Mouse (Mus musculus) CH12.LX (cell line): ENCODE measurements around the gene Ube2s. TPM values are rescaled to one million over a fixed set of nuclear protein-coding genes. Genes with fewer than 3 reads are reported as not detected.
"Not testable (repeated sequence)": the region's sequence is repeated elsewhere in the genome, so short reads cannot be mapped to it uniquely, and the experiment has no call there.

Source experiments
- DNase-seq: peaks from one replicate; pipeline ENCODE4 v3.0.0-alpha.2; 2013; ENCODE audit errors: extremely low read depth
- H3K27ac ChIP-seq: 2 replicates; pipeline ENCODE4 v1.5.1; 2012; ENCODE audit warnings: low read depth, mild to moderate bottlenecking, control low read depth, moderate library complexity; ENCODE audit not compliant: insufficient read depth
- H3K27me3 ChIP-seq: replicated peaks from 2 replicates; pipeline ENCODE3; 2012; ENCODE audit warnings: inconsistent platforms
- H3K36me3 ChIP-seq, 2 experiments: replicated peaks in 1 of 2; 2 replicates each; pipeline versions ENCODE3 to v1.6.1; 2012; ENCODE audit warnings: inconsistent platforms in 1 of 2, low read length in 1 of 2, mild to moderate bottlenecking in 1 of 2, mixed read lengths in 1 of 2, moderate library complexity in 1 of 2; ENCODE audit not compliant: control insufficient read depth in 1 of 2, insufficient read depth in 1 of 2
- H3K4me1 ChIP-seq, 2 experiments: 2 replicates each; pipeline ENCODE4 v1.6.1; 2012; ENCODE audit warnings: inconsistent platforms in 1 of 2, moderate library complexity in 1 of 2; ENCODE audit not compliant: insufficient read depth in 2 of 2, control insufficient read depth in 1 of 2
- H3K4me2 ChIP-seq: 2 replicates; pipeline ENCODE4 v1.6.1; 2012; ENCODE audit warnings: low read depth, mild to moderate bottlenecking, control low read depth; ENCODE audit not compliant: poor library complexity, insufficient read depth, severe bottlenecking
- H3K4me3 ChIP-seq, 3 experiments: fragments of 150-350 bp in 1 of 3; sonication (generic) in 1 of 3; replicated peaks in 1 of 3; 2 replicates each; pipeline versions ENCODE3 to v1.5.1; 2011 to 2012; ENCODE audit warnings: low read depth in 2 of 3, low read length in 2 of 3, mild to moderate bottlenecking in 2 of 3, moderate library complexity in 2 of 3, control low read depth in 1 of 3, improper control_type of control experiment in 1 of 3, inconsistent platforms in 1 of 3, mixed read lengths in 1 of 3; ENCODE audit not compliant: poor library complexity in 1 of 3
- H3K79me2 ChIP-seq: replicated peaks from 2 replicates; pipeline ENCODE4 v1.6.1; 2012; ENCODE audit warnings: mild to moderate bottlenecking, moderate library complexity; ENCODE audit not compliant: control insufficient read depth, poor library complexity, insufficient read depth, severe bottlenecking; ENCODE audit errors: extremely low read depth
- H3K9ac ChIP-seq: 2 replicates; pipeline ENCODE4 v1.6.1; 2012; ENCODE audit warnings: low read depth, mild to moderate bottlenecking, control low read depth, moderate library complexity; ENCODE audit not compliant: insufficient read depth
- H3K9me3 ChIP-seq: replicated peaks from 2 replicates; pipeline ENCODE3; 2012; ENCODE audit warnings: low read length, inconsistent platforms, mixed read lengths
- CHD2 ChIP-seq: IDR thresholded peaks from 2 replicates; pipeline ENCODE4 v1.6.1; 2011; ENCODE audit warnings: low read length, improper control_type of control experiment
- CTCF ChIP-seq, 2 experiments: IDR thresholded peaks in 1 of 2; conservative IDR thresholded peaks in 1 of 2; 2 replicates each; pipeline ENCODE4 v1.5.1; 2011 to 2012; ENCODE audit warnings: low read depth in 2 of 2, low read length in 2 of 2, improper control_type of control experiment in 1 of 2, inconsistent platforms in 1 of 2, mild to moderate bottlenecking in 1 of 2, moderate library complexity in 1 of 2
- E2F4 ChIP-seq: IDR thresholded peaks from 2 replicates; pipeline ENCODE4 v1.6.1; 2011; ENCODE audit warnings: low read depth, low read length, improper control_type of control experiment; ENCODE audit not compliant: insufficient replicate concordance
- ELF1 ChIP-seq: IDR thresholded peaks from 2 replicates; pipeline ENCODE4 v1.6.1; 2014; ENCODE audit warnings: low read depth, mild to moderate bottlenecking, inconsistent platforms, low read length, improper control_type of control experiment
- ETS1 ChIP-seq: conservative IDR thresholded peaks from 2 replicates; pipeline ENCODE4 v1.6.1; 2012; ENCODE audit warnings: low read depth, mild to moderate bottlenecking, inconsistent platforms, low read length, improper control_type of control experiment, moderate library complexity
- GABPA ChIP-seq: IDR thresholded peaks from 2 replicates; pipeline ENCODE4 v1.6.1; 2012; ENCODE audit warnings: low read depth, low read length, improper control_type of control experiment, inconsistent platforms; ENCODE audit not compliant: insufficient replicate concordance
- HCFC1 ChIP-seq: IDR thresholded peaks from 2 replicates; pipeline ENCODE4 v1.6.1; 2012; ENCODE audit warnings: low read depth, mild to moderate bottlenecking, inconsistent platforms, low read length, improper control_type of control experiment
- IRF4 ChIP-seq: IDR thresholded peaks from 2 replicates; pipeline ENCODE4 v1.6.1; 2014; ENCODE audit warnings: low read depth, mild to moderate bottlenecking, inconsistent platforms, low read length, improper control_type of control experiment
- JUN ChIP-seq: IDR thresholded peaks from 2 replicates; pipeline ENCODE4 v1.6.1; 2011; ENCODE audit warnings: low read depth, mild to moderate bottlenecking, low read length, improper control_type of control experiment, moderate library complexity; ENCODE audit not compliant: insufficient read depth
- KAT2A ChIP-seq: IDR thresholded peaks from 2 replicates; pipeline ENCODE4 v1.6.1; 2012; ENCODE audit warnings: low read length, improper control_type of control experiment, inconsistent platforms; ENCODE audit not compliant: insufficient replicate concordance
- MAX ChIP-seq: IDR thresholded peaks from 2 replicates; pipeline ENCODE4 v1.6.1; 2011; ENCODE audit warnings: low read length, improper control_type of control experiment
- MAZ ChIP-seq: IDR thresholded peaks from 2 replicates; pipeline ENCODE4 v1.6.1; 2012; ENCODE audit warnings: low read depth, mild to moderate bottlenecking, inconsistent platforms, low read length, improper control_type of control experiment, moderate library complexity
- MXI1 ChIP-seq: IDR thresholded peaks from 2 replicates; pipeline ENCODE4 v1.6.1; 2011; ENCODE audit warnings: mild to moderate bottlenecking, low read depth, low read length, improper control_type of control experiment
- MYC ChIP-seq: IDR thresholded peaks from 2 replicates; pipeline ENCODE4 v1.6.1; 2011; ENCODE audit warnings: low read depth, mild to moderate bottlenecking, improper control_type of control experiment, low read length
- NELFE ChIP-seq: IDR thresholded peaks from 2 replicates; pipeline ENCODE4 v1.6.1; 2011; ENCODE audit warnings: low read depth, low read length, improper control_type of control experiment
- PAX5 ChIP-seq: IDR thresholded peaks from 2 replicates; pipeline ENCODE4 v1.6.1; 2012; ENCODE audit warnings: low read length, inconsistent platforms, mixed read lengths
- POLR2AphosphoS2 ChIP-seq: IDR thresholded peaks from 2 replicates; pipeline ENCODE4 v1.6.1; 2011; ENCODE audit warnings: low read depth, low read length, improper control_type of control experiment
- RCOR1 ChIP-seq: conservative IDR thresholded peaks from 2 replicates; pipeline ENCODE4 v1.6.1; 2012; ENCODE audit warnings: low read depth, mild to moderate bottlenecking, inconsistent platforms, low read length, improper control_type of control experiment
- SMC3 ChIP-seq: IDR thresholded peaks from 2 replicates; pipeline ENCODE4 v1.6.1; 2011; ENCODE audit warnings: low read depth, low read length, improper control_type of control experiment
- TBP ChIP-seq: conservative IDR thresholded peaks from 2 replicates; pipeline ENCODE4 v1.6.1; 2011; ENCODE audit warnings: low read depth, low read length, improper control_type of control experiment
- USF2 ChIP-seq: conservative IDR thresholded peaks from 2 replicates; pipeline ENCODE4 v1.6.1; 2011; ENCODE audit warnings: low read depth, low read length, improper control_type of control experiment
- ZC3H11A ChIP-seq: IDR thresholded peaks from 2 replicates; pipeline ENCODE4 v1.6.1; 2012; ENCODE audit warnings: low read depth, mild to moderate bottlenecking, inconsistent platforms, low read length, improper control_type of control experiment
- ZKSCAN1 ChIP-seq: IDR thresholded peaks from 2 replicates; pipeline ENCODE4 v1.6.1; 2012; ENCODE audit warnings: low read depth, inconsistent platforms, low read length, improper control_type of control experiment, borderline replicate concordance
- ZMIZ1 ChIP-seq: IDR thresholded peaks from 2 replicates; pipeline ENCODE4 v1.6.1; 2012; ENCODE audit warnings: low read depth, mild to moderate bottlenecking, inconsistent platforms, low read length, improper control_type of control experiment
- dilution Hi-C: fragments of 300-500 bp; cut with MboI; formaldehyde crosslinking; loops from 2 replicates; pipeline ENCODE4 v1.14.3; 2020; ENCODE audit warnings: low sequenced_read_pairs; ENCODE audit not compliant: extremely low pct_unique_long_range_greater_than_20kb, extremely low pct_ligation_motif_present
- in situ Hi-C: fragments of 300-500 bp; cut with MboI; formaldehyde crosslinking; loops from 3 replicates; pipeline ENCODE4 v1.14.3; 2019; ENCODE audit warnings: low sequenced_read_pairs, low pct_ligation_motif_present, low pct_unique_long_range_greater_than_20kb, mixed read lengths
- polyA plus RNA-seq: library from polyadenylated mRNA; unstranded; fragments of >175 nt; gene quantifications from 2 replicates; pipeline ENCODE4 v1.2.1, GENCODE M21; 2012; ENCODE audit warnings: low read depth; ENCODE audit not compliant: insufficient read length
- total RNA-seq, 2 experiments: library from RNA; depleted of rRNA; stranded (reverse); fragments of 300-350 nt in 1 of 2; fragments of >200 nt in 1 of 2; gene quantifications; 2 replicates each; pipeline ENCODE4 v1.2.3; 2012 to 2014

Gene Ube2s
- total and polyA plus RNA-seq, 3 experiments, result 238 to 825 (median 392) TPM

DNA sequence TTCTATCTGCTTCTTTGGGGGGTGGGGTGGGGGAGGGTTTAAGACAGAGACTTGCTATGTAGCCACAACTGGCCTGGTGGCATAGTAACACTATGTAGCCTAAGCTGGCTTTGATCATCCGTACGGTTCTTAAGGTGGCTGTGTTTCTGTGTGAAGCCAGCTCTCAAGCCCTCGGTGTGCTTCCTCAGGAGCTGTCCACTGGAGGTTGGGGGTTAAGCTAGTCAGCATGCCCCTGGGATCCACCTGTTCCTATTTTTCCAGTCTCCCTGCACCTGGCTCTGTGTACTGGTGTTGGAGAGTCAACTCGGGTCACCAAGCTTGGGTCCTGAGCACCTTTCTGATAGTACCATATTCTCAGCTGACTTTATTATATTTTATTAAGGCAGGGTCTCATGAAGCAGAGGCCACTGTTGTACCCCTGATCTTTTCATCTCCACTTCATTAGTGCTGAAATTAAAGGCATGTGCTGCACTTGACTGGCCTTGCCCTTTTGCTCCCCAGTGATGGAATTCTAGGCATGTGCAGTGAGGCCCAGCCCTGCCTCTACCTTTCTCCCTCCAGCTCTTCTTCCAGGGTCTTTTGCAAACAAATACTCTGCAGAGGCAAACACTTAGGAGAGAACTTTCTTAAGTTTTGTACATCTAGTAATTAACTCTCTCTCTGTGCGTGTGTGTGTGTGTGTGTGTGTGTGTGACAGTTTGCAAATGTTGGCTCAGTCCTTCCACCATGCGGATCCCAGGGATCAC is 9.9 kb upstream of the Ube2s start:
- peaks cover 19% of the 10 kb centered on the region for H3K27me3 ChIP-seq
- no peak overlapping the region for H3K4me3 ChIP-seq
- no peaks in the 10 kb centered on the region for H3K9me3 ChIP-seq
- H3K27ac ChIP-seq, result no peak overlapping the region
- dilution Hi-C loops (no loop called here), in situ Hi-C loops (no loop called here)
- H3K4me1 ChIP-seq, result peaks cover 0 to 7% of the 10 kb centered on the region in 2 experiments; a peak in 2 of 4 replicates
- DNase-seq, result no peak
- H3K9ac ChIP-seq, result no peak overlapping the region
- H3K79me2 ChIP-seq, result no peaks in the 10 kb centered on the region
- TF ChIP-seq NELFE, result no peak
- no peak for TF ChIP-seq CHD2
- TF ChIP-seq ZMIZ1, result no peak
- TF ChIP-seq JUN, result no peak
- TF ChIP-seq MXI1, result no peak
- no peak for TF ChIP-seq USF2
- TF ChIP-seq SMC3, result no peak
- TF ChIP-seq POLR2AphosphoS2, result no peak
- no peak for TF ChIP-seq PAX5
- TF ChIP-seq ZC3H11A, result no peak
- TF ChIP-seq ETS1, result no peak
- TF ChIP-seq MAX, result no peak
- TF ChIP-seq IRF4, result no peak
- no peak for TF ChIP-seq ZKSCAN1
- TF ChIP-seq ELF1, result no peak
- no peak for TF ChIP-seq RCOR1
- no peak for TF ChIP-seq GABPA
- no peak for TF ChIP-seq KAT2A
- no peak for TF ChIP-seq MAZ
- TF ChIP-seq HCFC1, result no peak
- no peak overlapping the region for H3K4me2 ChIP-seq
- no peaks in the 10 kb centered on the region for H3K36me3 ChIP-seq

DNA sequence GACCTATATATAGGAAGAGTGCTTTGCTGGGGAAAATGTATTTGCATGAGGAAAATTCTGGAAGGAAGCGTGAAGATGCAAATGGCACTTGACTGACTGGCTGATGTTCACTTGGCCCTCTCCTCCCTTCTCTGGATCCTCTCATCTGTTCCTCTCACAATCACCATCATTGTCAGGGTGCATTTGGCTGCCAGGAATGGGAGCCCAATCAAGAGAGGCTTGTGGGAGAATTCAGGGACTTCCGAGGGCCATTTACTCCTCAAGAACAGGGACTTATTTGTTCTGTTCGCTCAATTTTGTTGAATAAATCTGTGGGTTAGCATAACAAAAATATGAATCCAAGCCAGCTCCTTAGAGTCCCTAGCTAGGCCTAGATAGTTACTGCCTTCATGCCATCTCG is 9.3 kb upstream of the Ube2s start:
- H3K9me3 ChIP-seq, result no peaks in the 10 kb centered on the region
- H3K9ac ChIP-seq, result no peak overlapping the region
- peaks cover 13% of the 10 kb centered on the region for H3K27me3 ChIP-seq
- H3K36me3 ChIP-seq, result no peaks in the 10 kb centered on the region
- in situ Hi-C loops, result no loop called here
- dilution Hi-C loops, result no loop called here
- no peak overlapping the region for H3K27ac ChIP-seq
- H3K79me2 ChIP-seq, result no peaks in the 10 kb centered on the region
- TF ChIP-seq CTCF (conservative IDR thresholded peaks at IDR 0.05 in 1 of 2, IDR thresholded peaks at IDR 0.05 in 1 of 2; ENCODE audit: low read depth in 2 of 2, low read length in 2 of 2) (no peak), MYC (no peak), TBP (no peak), E2F4 (no peak), PAX5 (no peak), GABPA (no peak)
- TF ChIP-seq, all 38 proteins: peak for 0
- H3K4me1 ChIP-seq, result peaks cover 0 to 7% of the 10 kb centered on the region in 2 experiments; a peak in 2 of 4 replicates
- H3K4me3 ChIP-seq, result no peak overlapping the region
- H3K4me2 ChIP-seq, result no peak overlapping the region
- no peak for DNase-seq

DNA sequence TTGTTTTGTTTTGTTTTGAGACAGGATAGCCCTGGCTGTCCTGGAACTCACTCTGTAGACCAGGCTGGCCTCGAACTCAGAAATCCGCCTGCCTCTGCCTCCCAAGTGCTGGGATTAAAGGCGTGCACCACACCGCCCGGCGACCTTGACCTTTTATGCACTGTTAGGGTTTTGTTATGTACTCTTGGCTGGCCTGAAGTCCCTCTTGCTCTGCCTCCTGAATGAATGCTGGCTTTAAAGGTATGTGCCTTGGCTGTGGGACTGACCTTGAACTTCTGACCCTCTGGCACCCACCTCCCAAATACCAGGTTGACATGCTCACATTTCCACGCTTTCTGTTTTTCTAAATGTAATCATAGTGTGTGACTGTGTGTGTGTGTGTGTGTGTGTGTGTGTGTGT is 8.5 kb upstream of the Ube2s start:
- H3K4me3 ChIP-seq, in situ Hi-C loops, dilution Hi-C loops, H3K9me3 ChIP-seq, H3K27ac ChIP-seq, H3K36me3 ChIP-seq, H3K4me1 ChIP-seq, H3K79me2 ChIP-seq, H3K4me2 ChIP-seq, H3K27me3 ChIP-seq, H3K9ac ChIP-seq, DNase-seq: not testable (repeated sequence)
